Mouse (Mus musculus): ENCODE results near the gene Gm49387.

Gm49387 gene

GRCm38 (mm10) chr14:31640346-31640889, at the start of gene Gm49387:
TSS of gene Gm49387 (minus strand) at chr14:31640878.
- DNase-seq (ENCODE audit: low read depth, low spot score): no peak

DNA sequence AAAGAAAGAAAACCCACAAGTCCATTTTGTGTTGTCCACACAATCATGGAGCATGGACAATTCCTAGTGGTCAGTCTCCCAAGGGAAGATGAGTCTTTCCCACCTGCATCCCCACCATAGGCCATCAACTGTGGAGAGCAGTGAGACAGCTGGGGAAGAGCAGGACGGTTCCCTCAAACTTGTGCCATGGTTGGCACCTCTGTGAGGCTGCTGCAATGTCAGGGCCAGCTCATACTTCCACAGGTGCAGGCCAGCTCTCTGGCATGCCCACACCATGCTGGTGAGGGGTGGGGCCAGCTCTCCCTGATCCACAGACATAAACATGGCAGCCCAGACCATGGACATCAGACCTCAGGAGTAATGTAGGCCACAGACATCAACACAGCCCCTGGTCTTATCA, 45.6 kb upstream of the Gm49387 start:
- no peak for DNase-seq (ENCODE audit: low read depth, low spot score)

DNA sequence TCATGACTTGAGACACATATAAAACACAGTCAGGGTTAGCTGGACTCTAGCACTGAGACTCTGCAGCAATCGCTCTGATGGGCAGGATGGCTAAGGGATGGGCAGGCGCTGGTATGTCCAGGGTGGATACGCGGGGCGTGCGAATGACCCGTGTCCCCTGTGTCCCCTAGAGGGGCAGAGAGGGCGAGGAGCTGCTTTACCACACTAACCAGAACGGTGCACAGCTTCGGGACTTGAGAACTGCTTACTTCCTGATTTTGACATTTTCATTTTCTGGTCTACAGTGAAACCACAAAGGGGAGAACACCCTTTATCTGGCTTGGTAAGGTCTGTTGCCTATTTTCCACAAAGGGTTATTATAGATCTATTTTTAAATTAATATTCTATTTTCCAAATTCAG, 45.0 kb upstream of the Gm49387 start:
- DNase-seq (ENCODE audit: low read depth, low spot score): no peak

DNA sequence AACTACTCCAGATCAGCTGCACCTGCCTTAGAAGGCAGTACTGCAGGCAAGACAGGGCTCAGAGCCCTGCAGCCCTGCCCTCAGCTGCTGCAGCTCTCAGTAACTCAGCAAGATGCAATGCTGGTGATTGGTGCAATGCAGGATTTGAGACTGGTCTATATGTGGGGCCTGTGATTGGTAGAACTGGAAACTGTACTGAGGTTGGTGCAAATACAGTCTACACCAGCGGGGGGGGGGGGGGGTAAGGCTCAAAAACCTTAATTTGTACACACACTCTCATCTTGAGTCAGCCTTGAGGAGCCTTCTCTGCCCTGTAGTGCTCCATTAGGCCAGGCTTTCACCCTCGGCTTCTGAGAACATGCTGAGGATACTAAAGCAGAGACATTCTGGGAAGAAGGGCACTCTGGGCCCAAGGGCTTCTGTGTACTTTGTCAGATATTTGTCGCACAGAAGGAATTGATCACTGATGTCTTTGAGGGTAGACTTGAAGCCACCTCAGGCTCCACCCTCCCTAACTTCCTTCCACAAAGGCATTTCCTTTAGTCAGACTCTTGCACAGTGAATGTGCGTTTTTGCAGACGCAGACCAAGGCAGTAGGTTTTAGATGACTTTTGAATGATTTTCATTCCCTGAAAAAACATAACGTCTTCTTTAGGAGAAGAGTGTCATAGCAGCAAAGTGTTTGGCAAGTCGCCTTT, 43.8 kb upstream of the Gm49387 start:
- DNase-seq (ENCODE audit: low read depth, low spot score): no peak

DNA sequence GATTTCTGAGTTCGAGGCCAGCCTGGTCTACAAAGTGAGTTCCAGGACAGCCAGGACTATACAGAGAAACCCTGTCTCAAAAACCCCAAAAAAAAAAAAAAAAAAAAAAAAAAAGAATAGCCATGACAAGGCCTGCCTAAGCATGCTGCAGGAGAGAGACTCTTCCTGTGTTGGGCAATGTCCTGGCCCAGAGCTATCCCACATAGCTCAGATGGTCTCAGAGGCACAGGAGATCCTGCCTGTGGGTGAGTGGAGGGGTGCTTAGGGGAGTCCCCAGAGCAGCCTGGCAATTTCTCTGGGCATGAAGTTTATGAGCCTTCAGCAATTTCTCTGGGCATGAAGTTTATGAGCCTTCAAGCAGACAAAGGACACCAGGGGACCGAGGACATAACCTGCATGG, 42.9 kb upstream of the Gm49387 start:
- no peak for DNase-seq (ENCODE audit: low read depth, low spot score)

DNA sequence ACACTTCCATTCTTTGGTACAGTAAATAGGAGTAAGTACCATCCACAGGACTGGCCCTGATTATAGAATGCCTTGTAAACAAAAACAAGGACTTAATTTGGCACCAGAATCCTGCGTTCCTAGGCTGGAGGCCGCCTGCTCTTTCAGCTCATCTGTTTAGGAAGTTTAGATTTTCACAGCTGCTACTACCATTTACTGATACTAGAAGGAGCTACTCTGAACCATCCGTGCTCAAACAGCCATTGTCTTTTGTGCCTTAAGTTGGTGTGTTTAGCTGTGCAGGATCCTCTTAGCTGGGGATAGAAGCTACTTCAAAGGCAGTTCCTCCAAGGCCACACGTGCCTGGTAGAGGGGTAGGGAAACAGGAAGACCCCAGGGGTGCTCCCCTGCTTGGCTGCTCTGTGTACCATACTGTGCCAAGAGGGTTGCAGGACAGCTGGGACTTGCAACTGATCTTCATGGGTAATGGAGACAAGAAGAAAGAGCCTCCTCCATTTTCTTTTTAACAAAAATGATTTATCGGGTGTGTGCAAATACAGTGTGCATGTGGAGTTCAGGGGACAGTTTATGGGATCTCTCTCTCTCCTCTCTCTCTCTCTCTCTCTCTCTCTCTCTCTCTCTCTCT, 41.4 kb upstream of the Gm49387 start:
- DNase-seq (ENCODE audit: low read depth, low spot score): no peak

GRCm38 (mm10) chr14:31681291-31681690, 40.6 kb upstream of the Gm49387 start:
- no peak for DNase-seq (ENCODE audit: low read depth, low spot score)

DNA sequence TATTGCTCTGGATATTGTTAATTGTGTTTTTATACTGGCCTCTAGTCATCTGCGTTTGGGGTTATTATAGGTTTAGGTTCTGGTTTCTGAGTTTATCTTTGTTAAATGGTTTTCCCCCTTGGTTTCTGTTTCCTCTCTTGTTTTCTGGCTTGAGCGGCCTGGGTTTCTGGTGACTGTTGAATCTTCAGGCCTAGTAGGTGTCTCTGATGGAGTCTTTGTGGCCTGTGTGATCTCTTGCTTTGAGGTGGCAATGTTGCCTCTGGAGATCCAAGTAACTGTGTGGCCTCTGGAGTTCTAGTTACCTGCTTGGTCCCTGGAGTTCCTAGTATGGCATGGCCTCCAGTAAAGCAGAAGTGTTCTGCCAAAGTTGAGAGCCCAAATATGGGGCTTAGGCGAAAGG, 40.0 kb upstream of the Gm49387 start:
- no peak for DNase-seq (ENCODE audit: low read depth, low spot score)

DNA sequence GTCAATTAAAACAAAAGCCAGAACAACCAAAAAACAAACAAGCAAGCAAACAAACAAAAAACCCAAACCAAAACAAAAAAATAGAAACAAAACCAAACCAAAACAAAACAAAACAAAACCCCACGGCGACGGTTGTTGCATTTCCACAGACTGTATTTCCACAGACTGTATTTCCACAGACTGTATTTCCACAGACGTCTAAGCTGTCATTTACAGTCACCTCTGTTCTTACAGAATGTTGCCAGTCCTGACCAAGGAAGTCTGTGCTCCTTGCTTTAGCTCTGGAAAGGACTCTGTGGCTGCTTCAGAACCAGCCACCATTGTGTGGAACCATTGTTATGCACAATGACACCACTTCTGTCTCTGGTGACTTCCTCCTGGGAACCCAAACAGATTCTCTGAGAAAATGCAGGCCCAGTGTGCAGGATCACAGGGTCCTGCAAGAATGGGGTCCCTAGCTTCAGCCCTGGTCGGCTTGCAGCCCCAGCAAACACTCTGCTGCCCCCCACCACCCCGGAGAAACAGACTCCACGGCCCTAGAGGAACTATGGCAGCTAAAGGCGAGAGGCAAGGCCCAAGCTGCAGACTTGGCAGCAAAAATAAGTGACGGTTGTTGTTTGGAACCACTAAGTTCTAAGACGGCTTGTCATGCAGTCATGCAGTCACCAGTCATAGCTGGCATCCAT, 31.1 kb upstream of the Gm49387 start:
- DNase-seq (ENCODE audit: low read depth, low spot score): no peak

DNA sequence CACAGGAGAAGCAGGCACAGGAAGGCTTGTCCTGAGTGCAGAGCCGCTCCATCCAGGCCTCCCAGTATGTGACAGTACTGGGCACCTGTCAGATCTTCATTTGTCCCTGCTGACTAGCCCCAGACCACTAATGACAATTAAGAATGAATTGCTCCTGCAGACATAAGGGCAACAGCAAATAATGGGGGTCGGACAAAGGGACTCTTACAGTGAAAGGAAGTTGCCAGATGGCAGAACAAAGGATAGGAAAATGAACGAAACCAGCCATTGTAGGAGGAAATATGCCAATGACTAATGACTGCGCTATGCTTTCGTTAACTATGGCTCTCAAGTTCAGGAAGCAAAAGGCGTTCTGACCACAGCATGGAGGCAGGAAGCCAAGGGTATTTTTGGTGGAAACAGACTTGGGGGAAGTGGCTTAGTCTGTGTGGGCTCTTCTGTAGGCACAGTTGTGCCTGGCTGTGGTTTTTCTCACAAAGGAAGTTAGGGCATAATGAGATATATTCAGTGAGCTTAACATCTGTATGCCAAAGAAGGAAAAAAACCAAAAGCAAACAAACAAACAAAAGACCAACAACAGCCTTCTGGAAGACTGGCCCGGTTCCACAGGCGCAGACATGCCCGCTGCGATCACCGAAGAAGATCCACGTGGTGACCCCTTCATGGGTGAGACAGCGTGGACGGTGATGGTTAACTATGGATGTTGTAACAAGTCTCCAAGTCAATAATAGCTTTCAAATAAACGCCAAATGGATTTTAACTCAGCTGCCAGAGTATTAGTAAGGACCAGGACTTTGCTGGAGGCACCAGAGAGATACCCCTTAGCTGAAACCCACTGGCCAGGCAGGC, 29.2 kb upstream of the Gm49387 start:
- peak; percentile 68 for DNase-seq (ENCODE audit: low read depth, low spot score)

- no peak for DNase-seq (ENCODE audit: low read depth, low spot score)
Observed at GRCm38 (mm10) chr14:31669161-31669611, 28.5 kb upstream of the Gm49387 start.

DNA sequence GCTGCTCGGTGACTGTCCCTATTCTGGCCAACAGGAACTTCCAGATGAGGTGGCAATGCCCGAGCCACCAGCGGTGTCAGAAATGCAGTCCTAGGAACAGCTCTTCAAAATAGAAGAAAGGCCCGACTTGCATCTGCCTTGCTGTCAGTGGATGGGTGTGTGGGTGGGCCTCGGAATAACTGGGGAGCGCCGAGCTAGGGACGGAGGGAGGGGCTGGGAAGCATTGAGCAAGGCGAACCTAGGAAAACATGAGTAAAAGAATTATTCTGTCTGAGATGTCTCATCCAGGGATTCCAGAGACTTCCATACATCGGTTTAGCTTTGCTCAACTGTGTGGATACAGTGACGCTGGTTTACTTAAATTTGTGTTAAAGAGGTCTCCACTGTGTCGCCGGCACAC, 27.6 kb upstream of the Gm49387 start:
- DNase-seq (ENCODE audit: low read depth, low spot score): peak; percentile 68

DNA sequence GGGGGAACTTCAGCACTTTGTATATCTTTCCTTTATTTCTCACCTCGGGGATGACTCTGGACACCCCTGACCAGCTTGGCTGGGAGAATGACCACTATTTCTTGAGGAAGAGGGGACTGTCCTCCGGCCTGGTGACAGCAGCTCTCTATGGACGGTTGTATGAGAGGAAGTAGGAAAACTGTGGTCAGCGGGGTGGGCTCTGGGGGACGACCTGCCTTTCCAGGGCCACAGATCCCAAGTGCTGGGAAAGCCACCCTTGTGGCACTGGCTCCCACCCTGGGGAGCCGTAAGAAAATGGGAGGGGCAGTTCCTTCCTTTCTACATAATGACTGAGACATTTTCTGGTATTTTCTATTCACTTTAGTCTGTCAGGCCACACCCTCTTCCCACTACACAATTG, 27.1 kb upstream of the Gm49387 start:
- no peak for DNase-seq (ENCODE audit: low read depth, low spot score)

- DNase-seq (ENCODE audit: low read depth, low spot score): no peak
Observed at GRCm38 (mm10) chr14:31666931-31667705, 26.4 kb upstream of the Gm49387 start.

GRCm38 (mm10) chr14:31665566-31665940, 24.9 kb upstream of the Gm49387 start:
- no peak for DNase-seq (ENCODE audit: low read depth, low spot score)

DNA sequence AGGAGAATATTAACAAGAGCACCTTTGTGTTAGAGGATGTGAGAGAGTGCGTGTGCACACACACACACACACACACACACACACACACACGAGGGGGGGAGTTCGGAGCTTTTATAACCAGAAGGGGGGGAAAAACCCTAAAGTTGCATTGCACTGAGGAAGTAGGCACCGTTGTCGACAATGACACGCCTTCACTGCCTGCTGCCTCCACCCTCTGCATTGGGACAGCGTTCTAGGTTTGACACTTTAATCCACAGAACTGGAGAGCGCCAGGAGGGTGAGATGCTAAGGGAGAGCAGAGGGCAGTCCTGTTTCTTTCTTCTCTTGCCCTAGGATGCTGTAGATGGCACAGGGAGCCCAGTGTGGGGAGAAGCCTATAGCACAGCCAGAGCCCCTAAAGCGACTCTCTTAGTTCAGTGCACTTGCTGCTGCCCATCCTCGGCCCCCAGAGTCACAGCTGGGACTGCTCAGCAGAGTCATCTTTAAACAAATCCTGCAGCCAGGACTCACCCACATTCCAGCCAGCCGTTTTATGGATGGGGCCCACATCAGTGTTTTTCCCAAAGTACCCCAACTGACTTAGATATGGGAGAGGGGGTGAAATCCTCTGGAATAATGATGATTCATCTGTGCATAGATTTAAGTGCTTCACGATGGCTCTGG, 24.4 kb upstream of the Gm49387 start:
- no peak for DNase-seq (ENCODE audit: low read depth, low spot score)

GRCm38 (mm10) chr14:31664100-31664902, 23.6 kb upstream of the Gm49387 start:
- no peak for DNase-seq (ENCODE audit: low read depth, low spot score)

- DNase-seq (ENCODE audit: low read depth, low spot score): no peak
Observed at GRCm38 (mm10) chr14:31663376-31664099, 22.9 kb upstream of the Gm49387 start.

Measured in telencephalon, adult 2 months (tissue).